Mouse (Mus musculus) hindbrain, embryonic 15.5 days (tissue): ENCODE measurements around the gene Hmgb4. TPM values are rescaled to one million over a fixed set of nuclear protein-coding genes. Genes with fewer than 3 reads are reported as not detected.
A peak's percentile ranks its signal among the peaks of the same experiment; 100 is the strongest.

Experiments used
- ATAC-seq: fragments of 200-750 bp; cut with Nextera tagmentation; 2 replicates; pipeline ENCODE4 v1.8.0; 2017; ENCODE audit warnings: low read depth, moderate number of reproducible peaks, moderate TSS enrichment; ENCODE audit not compliant: low FRiP score
- H3K27ac ChIP-seq: fragments of 300-500 bp; sonication (generic); replicated peaks from 2 replicates; pipeline ENCODE4 v1.5.1; 2015; ENCODE audit warnings: mild to moderate bottlenecking, inconsistent platforms
- H3K27me3 ChIP-seq: fragments of 300-500 bp; sonication (generic); 2 replicates; pipeline ENCODE4 v1.6.1; 2015; ENCODE audit warnings: control low read depth, inconsistent platforms
- H3K36me3 ChIP-seq: fragments of 300-500 bp; sonication (generic); 2 replicates; pipeline ENCODE4 v1.6.1; 2015; ENCODE audit warnings: control low read depth, inconsistent platforms
- H3K4me1 ChIP-seq: fragments of 300-500 bp; sonication (generic); replicated peaks from 2 replicates; pipeline ENCODE4 v1.6.1; 2015; ENCODE audit warnings: control low read depth, inconsistent platforms
- H3K4me2 ChIP-seq: fragments of 300-500 bp; sonication (generic); 2 replicates; pipeline ENCODE4 v1.6.1; 2015; ENCODE audit warnings: moderate library complexity, mild to moderate bottlenecking, inconsistent platforms
- H3K4me3 ChIP-seq: fragments of 300-500 bp; sonication (generic); 2 replicates; pipeline ENCODE4 v1.5.1; 2015; ENCODE audit warnings: mild to moderate bottlenecking, inconsistent platforms
- H3K9ac ChIP-seq: fragments of 300-500 bp; sonication (generic); 2 replicates; pipeline ENCODE4 v1.6.1; 2015; ENCODE audit warnings: inconsistent platforms
- H3K9me3 ChIP-seq: fragments of 300-500 bp; sonication (generic); 2 replicates; pipeline ENCODE4 v1.6.1; 2016; ENCODE audit warnings: control low read depth, inconsistent platforms
- WGBS: fragments of 180-500 bp; shearing (Covaris S2); methylation state at CpG from one replicate; pipeline ENCODE4 v1.1.7; 2015; 5-methylcytosine and 5-hydroxymethylcytosine counted together
- polyA plus RNA-seq: library from polyadenylated mRNA; unstranded; fragments of >200 nt; fragmentation: Nextera tagmentation; extraction: Ambion mirVana; gene quantifications from 2 replicates; pipeline ENCODE4 v1.2.1, GENCODE M21; 2015

Gene Hmgb4
- polyA plus RNA-seq = 0.22 TPM in 1 of 2 replicates, not detected in the other

DNA sequence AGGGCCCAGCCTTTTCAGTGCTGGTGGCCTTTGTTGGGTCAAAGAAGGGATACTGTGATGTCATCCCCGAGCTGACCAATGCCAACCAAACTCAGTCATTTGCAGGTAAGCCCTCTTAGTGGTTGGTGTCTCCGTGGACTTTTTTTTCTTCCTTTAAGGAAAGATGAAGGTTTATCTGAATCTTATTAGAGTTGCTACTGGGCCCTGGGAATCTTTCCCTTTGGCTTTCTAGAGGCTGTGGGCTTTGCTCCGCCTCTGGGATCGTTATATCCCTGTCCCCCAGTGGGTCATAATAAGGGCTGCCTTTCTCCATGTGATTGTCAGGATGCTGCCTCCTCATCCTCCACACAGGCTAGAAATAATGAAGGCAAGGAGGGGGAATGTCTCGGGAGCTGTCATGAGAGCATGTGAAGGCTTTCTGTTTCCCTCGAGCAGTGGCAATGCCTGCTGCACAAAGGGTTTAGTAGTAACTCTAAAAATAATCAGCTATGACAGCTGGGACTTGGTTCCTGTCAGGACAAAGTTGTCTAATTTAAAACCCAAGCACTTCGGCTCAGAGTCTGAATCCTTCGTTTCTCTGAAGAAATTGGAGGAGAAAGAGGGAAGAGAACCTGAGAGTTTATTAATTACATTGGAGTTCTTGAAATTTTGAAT is at the start of gene Hmgb4:
TSS of gene Hmgb4 (minus strand) at position 51 of the 654 bp plus-strand sequence.
- no peak within 1 kb of the TSS for H3K4me3 ChIP-seq
- H3K4me2 ChIP-seq = no peak within 1 kb of the TSS
- no peaks in the 10 kb centered on the region for H3K27me3 ChIP-seq
- WGBS = 58% methylated on average over 8 of the region's 8 CpGs
- ATAC-seq = no peak
- H3K9ac ChIP-seq = no peak within 1 kb of the TSS
- no peaks in the 10 kb centered on the region for H3K9me3 ChIP-seq
- no peaks in the 10 kb centered on the region for H3K36me3 ChIP-seq
- no peak within 1 kb of the TSS for H3K27ac ChIP-seq
- no peaks in the 10 kb centered on the region for H3K4me1 ChIP-seq

DNA sequence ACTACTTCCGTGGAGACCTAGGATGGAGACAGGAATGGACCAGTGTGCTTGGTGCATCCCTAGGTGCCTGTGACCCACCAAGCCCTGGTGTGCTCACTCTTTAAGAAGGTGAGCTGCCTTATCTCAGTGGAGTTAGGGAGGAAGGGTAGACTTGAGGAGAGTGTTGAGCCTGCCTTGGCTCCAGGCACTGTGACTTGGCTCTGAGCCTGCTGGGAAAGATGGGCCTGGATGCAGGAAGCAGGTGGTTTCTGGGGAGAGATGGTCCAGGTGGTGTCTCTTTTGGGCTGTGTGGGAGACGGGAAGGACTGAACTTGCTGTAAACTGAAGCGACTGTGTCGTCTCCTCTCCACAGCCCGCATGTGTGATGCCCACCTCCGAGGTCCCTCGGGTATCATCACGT is 45.3 kb upstream of the Hmgb4 start:
- Histone ChIP-seq H3K4me3 (no peak overlapping the region), H3K4me2 (no peak overlapping the region), H3K4me1 (no peaks in the 10 kb centered on the region), H3K27ac (no peak overlapping the region), H3K9me3 (no peaks in the 10 kb centered on the region), H3K36me3 (0 out of 2 replicates have a peak, but pooled peaks cover 4% of the 10 kb centered on the region), H3K27me3 (no peaks in the 10 kb centered on the region), H3K9ac (no peak overlapping the region)
- WGBS = 89% methylated on average over 8 of the region's 8 CpGs
- no peak for ATAC-seq

DNA sequence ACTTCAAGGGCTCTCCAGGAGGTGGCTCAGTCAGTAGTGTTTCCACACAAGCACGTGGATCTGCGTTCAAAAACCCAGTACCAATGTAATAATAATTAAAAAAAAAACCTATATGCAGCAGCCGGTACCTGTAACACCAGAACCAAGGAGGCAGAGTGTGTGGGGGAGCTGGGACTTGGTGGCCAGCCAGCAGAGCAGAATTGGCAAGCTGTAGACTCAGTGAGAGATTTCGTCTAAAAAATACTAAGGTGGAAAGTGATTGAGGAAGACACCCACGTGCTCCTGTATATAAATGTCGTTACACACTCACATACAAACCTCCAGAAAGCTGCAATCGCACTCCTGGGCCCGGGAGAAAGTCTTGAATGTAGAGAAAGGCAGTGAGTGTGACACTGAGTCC is 43.3 kb upstream of the Hmgb4 start:
- Histone ChIP-seq H3K4me2 (no peak overlapping the region), H3K9ac (no peak overlapping the region), H3K36me3 (0 out of 2 replicates have a peak, but pooled peaks cover 4% of the 10 kb centered on the region), H3K9me3 (no peaks in the 10 kb centered on the region), H3K27ac (no peak overlapping the region), H3K4me1 (no peaks in the 10 kb centered on the region), H3K4me3 (no peak overlapping the region), H3K27me3 (no peaks in the 10 kb centered on the region)
- no peak for ATAC-seq
- WGBS = 77% methylated on average over 8 of the region's 8 CpGs

DNA sequence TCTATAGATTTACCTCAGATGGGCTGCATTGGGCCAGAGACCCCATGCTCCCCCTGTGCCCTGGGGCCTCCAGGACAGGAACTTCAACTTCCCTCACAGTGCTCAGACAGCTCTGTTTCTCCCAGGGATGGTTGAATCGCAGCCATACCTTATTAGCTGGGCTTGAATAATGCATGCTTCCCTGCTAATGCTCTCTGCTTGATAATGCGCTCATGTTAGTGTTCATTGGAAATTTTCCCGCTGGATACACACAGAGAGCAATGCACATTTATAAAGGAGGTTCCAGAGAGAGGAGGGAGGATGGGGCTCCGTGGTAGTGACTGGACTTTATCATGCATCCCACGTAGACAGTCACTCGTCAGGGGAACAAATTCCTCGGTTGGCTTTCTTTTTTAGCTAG is 27.3 kb upstream of the Hmgb4 start:
- Histone ChIP-seq H3K27me3 (no peaks in the 10 kb centered on the region), H3K4me2 (no peak overlapping the region), H3K27ac (0 out of 2 replicates have a peak overlapping the region, but pooled peaks have one; percentile 43), H3K4me3 (no peak overlapping the region), H3K9ac (no peak overlapping the region), H3K4me1 (0 out of 2 replicates have a peak, but pooled peaks cover 2% of the 10 kb centered on the region), H3K36me3 (no peaks in the 10 kb centered on the region), H3K9me3 (no peaks in the 10 kb centered on the region)
- peak; percentile 63; the same call in 1 of the 2 replicates for ATAC-seq
- WGBS = 48% methylated on average over 7 of the region's 7 CpGs

DNA sequence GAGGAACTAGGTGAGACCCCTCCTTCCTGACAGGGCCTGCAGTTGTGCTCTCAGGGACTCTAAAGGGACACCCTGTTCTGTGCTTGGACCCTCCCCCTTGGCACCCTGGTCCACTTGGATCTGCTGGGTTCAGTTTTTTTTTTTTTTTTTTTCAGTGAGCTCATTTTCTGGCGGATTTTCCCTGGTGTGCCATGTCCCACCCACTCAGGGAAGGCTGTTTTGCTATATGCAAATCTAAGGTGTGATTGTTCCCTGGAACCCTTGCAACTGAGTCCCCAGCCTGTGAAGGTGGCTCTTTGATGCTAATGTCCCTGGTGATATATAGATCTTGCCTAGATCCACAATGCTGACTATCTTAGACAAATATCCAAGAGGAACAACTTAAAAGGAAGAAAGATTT is 24.3 kb upstream of the Hmgb4 start:
- Histone ChIP-seq H3K9ac (no peak overlapping the region), H3K4me3 (no peak overlapping the region), H3K27me3 (no peaks in the 10 kb centered on the region)

DNA sequence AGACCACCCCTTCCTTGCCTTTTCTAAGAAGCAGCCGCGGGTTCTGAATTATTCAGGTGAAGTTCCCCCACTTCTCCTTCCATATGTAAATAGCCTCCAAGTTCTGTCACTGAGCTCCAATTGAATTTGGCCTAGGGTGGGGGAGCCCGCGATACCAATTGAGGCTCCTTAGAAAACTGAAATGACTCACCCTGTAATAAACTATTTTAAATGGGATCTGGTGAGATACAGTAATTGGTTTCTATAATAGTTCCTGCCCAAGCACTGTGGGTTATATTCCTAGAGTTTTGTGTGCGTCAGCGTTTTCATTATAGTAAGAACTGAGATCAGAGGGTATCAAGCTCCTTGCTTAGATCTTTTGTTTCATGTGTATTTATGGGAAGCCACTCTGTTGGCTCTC is 14.8 kb upstream of the Hmgb4 start:
- Histone ChIP-seq H3K4me1 (peaks cover 35% of the 10 kb centered on the region), H3K36me3 (no peaks in the 10 kb centered on the region), H3K4me2 (no peak overlapping the region), H3K27ac (no peak overlapping the region), H3K4me3 (no peak overlapping the region), H3K9me3 (no peaks in the 10 kb centered on the region), H3K27me3 (no peaks in the 10 kb centered on the region), H3K9ac (no peak overlapping the region)
- no peak for ATAC-seq
- 69% methylated on average over 6 of the region's 6 CpGs for WGBS

More for the DNA sequence above, 24.3 kb upstream of the Hmgb4 start:
- no peak for ATAC-seq
- H3K9me3 ChIP-seq = no peaks in the 10 kb centered on the region
- H3K4me2 ChIP-seq = no peak overlapping the region
- 52% methylated on average over 1 of the region's 1 CpGs for WGBS
- H3K27ac ChIP-seq = no peak overlapping the region
- no peaks in the 10 kb centered on the region for H3K36me3 ChIP-seq
- 0 out of 2 replicates have a peak, but pooled peaks cover 2% of the 10 kb centered on the region for H3K4me1 ChIP-seq

DNA sequence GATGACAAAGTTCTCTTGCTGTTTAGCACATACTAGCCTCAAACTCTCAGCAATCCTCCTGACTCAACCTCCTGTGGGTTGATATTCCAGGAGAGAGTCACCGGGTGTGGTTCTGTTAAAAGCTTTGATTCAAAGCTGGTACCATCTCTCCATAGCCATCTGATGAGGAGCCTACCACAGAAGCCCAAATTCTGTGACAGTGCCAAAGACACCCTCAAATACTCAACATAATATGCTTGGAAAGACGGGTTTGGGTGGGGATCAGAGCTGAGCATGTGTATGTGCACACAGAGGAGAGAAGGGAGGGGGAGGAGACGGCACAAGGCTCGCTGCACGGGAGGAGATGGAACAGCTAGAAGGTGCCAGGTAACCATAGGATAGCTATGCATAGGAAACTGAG is 14.4 kb upstream of the Hmgb4 start:
- WGBS = 77% methylated on average over 5 of the region's 5 CpGs
- ATAC-seq = no peak
- Histone ChIP-seq H3K36me3 (no peaks in the 10 kb centered on the region), H3K4me3 (no peak overlapping the region), H3K9ac (no peak overlapping the region), H3K9me3 (no peaks in the 10 kb centered on the region), H3K27ac (no peak overlapping the region), H3K4me1 (peaks cover 40% of the 10 kb centered on the region), H3K27me3 (no peaks in the 10 kb centered on the region), H3K4me2 (no peak overlapping the region)

DNA sequence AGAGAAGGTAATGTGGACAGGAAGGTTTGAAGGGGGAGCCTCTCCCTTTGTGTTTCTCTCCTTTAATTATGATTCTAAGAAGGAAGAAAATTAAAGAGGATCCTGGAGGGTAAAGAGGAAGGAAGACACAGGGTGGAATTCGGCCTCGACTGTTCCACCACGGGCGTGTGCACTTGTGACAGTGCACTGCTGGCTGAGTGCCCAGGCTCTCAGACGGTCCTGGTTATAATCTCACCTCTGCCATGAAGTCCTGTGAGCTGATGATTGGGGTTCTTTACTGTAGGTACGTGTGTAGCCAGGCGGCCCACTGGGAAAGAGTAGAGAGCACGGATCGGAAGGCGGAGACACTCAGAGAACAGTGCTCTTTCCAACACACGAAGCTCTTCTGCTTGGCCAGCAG is 12.4 kb upstream of the Hmgb4 start:
- ATAC-seq = no peak
- no peak overlapping the region for H3K9ac ChIP-seq
- no peak overlapping the region for H3K27ac ChIP-seq
- WGBS = 56% methylated on average over 11 of the region's 11 CpGs
- H3K4me2 ChIP-seq = no peak overlapping the region
- H3K27me3 ChIP-seq = no peaks in the 10 kb centered on the region
- H3K4me3 ChIP-seq = no peak overlapping the region
- no peaks in the 10 kb centered on the region for H3K9me3 ChIP-seq
- H3K36me3 ChIP-seq = no peaks in the 10 kb centered on the region
- peaks cover 42% of the 10 kb centered on the region for H3K4me1 ChIP-seq

DNA sequence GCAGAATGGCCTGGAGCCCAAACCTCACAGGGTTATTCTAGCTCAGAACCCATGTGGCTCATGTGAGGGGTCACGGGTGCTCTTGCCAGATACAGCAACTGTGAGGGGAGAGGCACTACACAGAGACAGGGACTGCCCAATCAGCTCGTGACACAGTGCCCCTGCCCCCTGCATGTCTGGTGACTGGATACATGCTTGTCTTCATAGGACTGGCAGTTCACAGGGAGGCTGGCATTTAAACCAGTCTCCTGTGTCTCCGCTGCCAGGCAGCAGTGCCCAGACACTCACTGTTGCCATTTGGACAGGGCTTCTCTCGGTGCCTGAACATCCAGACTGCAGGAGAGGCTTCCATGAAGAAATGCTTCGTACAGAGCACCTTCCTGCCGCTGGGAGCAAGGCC is 11.7 kb upstream of the Hmgb4 start:
- WGBS = 39% methylated on average over 6 of the region's 6 CpGs
- no peak for ATAC-seq

DNA sequence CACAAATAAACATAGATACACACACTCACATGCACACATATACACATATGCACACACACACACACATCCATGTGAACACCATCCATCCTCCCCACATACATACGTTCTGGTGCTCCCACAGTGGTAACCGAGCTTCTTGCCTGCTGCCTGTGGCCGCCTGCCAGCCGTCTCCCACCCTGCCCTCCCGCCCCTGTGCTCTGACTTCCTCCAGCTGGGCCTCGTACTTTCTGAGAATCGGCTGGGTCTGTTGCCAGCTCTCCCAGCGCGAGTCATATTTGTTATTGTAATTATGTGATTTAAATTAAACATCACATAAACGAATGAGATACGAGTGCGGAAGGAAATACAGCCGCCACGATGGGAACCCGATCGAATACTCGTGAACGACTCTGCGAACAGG is 10.2 kb upstream of the Hmgb4 start:
- Histone ChIP-seq H3K4me2 (no peak overlapping the region), H3K4me3 (no peak overlapping the region), H3K9ac (no peak overlapping the region), H3K27me3 (no peaks in the 10 kb centered on the region), H3K9me3 (no peaks in the 10 kb centered on the region), H3K4me1 (peaks cover 41% of the 10 kb centered on the region), H3K27ac (no peak overlapping the region), H3K36me3 (no peaks in the 10 kb centered on the region)
- no peak for ATAC-seq
- WGBS = 51% methylated on average over 19 of the region's 19 CpGs

More for the DNA sequence above, 11.7 kb upstream of the Hmgb4 start:
- Histone ChIP-seq H3K4me2 (no peak overlapping the region), H3K27me3 (no peaks in the 10 kb centered on the region), H3K4me1 (peaks cover 42% of the 10 kb centered on the region), H3K9ac (no peak overlapping the region), H3K9me3 (no peaks in the 10 kb centered on the region), H3K27ac (peak overlapping the region; percentile 20; the same call in 1 of the 2 replicates), H3K4me3 (no peak overlapping the region), H3K36me3 (no peaks in the 10 kb centered on the region)

DNA sequence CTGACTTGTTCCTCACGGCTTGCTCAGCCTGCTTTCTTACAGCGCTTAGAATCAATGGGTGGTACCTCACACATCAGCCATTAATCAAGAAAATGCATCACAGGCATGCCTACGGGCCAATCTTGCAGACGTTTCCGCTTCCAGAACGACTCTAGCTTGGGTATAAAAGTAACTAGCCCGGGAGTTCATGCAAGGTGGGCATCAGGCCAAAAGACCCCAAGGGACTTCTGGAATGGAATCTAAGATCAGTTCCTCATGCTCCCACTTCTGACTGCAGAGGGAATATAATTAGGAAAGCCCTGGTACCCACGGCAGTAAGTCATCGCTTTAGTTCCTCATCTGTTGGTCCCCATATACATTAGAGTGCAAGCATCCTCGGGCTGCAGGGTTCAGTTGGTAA is 9.4 kb upstream of the Hmgb4 start:
- H3K4me1 ChIP-seq = peaks cover 34% of the 10 kb centered on the region
- WGBS = 54% methylated on average over 10 of the region's 10 CpGs
- no peak for ATAC-seq
- H3K9me3 ChIP-seq = no peaks in the 10 kb centered on the region
- H3K4me2 ChIP-seq = no peak overlapping the region
- no peak overlapping the region for H3K9ac ChIP-seq
- H3K4me3 ChIP-seq = no peak overlapping the region
- H3K27me3 ChIP-seq = no peaks in the 10 kb centered on the region
- H3K27ac ChIP-seq = no peak overlapping the region
- no peaks in the 10 kb centered on the region for H3K36me3 ChIP-seq

DNA sequence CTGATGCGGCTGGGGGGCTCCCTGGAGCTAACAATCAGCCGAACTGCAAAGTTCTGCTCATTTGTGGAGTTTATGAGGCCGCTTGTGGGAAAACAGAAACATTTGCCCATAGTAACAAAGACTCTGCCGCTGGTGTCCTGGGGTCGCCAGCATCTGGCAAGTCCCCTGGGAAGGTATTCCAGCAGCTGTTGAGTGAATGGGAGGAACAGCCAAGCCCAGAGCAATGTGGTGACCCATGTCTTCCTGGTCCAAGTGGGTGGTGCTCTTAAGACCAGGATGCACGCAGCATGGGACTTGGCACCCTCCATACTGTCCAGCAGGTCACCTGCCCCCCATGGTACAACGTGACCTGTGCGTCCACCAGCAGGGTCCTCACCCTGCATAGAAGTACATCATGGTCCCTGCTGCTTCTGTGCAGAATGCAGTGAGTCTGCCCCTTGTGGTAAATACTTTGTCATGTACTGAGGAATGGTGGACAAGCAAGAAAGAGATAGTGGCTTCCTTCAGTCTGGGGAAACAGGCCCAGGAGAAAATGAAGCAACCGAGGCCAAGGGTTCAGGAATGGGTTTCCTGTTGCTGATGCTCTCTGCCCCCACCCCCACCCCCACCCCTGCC is 8.6 kb upstream of the Hmgb4 start:
- Histone ChIP-seq H3K4me2 (no peak overlapping the region), H3K4me3 (no peak overlapping the region), H3K9ac (no peak overlapping the region), H3K9me3 (no peaks in the 10 kb centered on the region), H3K36me3 (no peaks in the 10 kb centered on the region), H3K27me3 (no peaks in the 10 kb centered on the region), H3K27ac (no peak overlapping the region), H3K4me1 (peaks cover 33% of the 10 kb centered on the region)
- no peak for ATAC-seq
- 74% methylated on average over 9 of the region's 9 CpGs for WGBS
